Mouse (Mus musculus) spleen, adult 18-20 months (tissue): Measurements from ENCODE around the gene Smad1.
"Not testable (repeated sequence)": the region's sequence is repeated elsewhere in the genome, so short reads cannot be mapped to it uniquely, and the experiment has no call there.

Source experiments
- DNase-seq, 2 experiments: peaks; one replicate each; pipeline ENCODE4 v3.0.0; 2022; ENCODE audit warnings: mixed read lengths in 2 of 2

Smad1 gene

DNA sequence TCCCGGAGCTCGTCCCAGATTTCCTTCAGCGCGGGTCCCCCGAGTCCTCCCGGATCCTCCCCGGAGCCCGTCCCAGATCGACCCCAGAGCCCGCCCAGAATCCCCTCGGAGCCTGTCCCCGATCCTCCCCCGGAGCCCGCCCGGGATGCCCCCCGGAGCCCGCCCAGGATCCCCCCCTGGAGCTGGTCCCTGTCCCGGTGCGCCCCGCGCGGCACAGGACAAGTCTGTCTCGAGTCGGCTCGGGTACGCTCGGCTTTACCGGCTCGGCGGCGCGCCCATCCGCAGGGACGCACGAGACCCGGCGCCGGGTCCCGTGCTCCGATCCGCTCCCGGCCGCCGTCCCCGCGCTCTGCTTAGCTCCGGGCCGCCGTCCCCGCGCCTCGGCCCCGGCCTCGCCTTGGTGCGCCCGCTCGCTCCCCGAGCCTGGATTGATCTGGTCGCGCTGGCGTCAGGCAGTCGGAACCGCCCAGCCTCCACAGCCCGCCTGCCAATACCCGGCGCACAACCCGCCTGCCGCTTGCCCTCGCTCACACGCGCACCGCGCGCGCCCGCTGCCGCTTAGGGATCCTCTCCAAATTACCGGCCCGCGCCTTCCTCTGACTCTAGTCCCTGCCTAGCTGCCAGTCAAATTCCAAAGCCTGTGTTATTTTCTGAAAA lies at the start of gene Smad1:
Gene Smad1, minus strand, starts transcription at position 525 of the 657 bp plus-strand sequence.
- DNase-seq: peak; percentile 62 to 79

DNA sequence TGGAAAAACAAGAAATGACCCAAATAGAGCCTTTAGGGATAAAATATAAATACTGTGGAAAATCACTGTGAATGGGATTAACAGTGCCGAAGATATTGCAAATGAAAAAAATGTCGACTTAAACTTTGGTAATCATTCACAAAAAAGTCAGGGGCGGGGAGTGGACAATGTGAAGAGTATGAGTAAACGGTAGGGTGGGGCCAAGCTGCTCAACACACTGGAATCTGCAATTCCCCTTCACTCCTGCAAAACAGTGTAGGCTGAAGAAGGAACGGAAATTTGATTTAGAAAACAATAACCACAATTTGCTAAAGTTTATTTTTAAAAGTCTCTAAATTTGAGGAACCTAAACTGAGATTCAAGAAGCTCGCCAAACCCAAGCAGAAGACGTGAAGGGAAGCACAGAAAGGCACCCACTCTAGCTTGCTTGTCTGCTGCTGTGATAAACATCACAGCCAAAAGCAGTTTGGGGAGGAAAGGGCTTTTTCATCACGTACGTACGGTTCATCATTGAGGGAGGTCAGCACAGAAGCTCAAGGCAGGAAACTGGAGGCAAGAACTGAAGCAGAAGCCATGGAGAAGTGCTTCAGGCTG lies 48.0 kb upstream of the Smad1 start:
- no peak for DNase-seq

DNA sequence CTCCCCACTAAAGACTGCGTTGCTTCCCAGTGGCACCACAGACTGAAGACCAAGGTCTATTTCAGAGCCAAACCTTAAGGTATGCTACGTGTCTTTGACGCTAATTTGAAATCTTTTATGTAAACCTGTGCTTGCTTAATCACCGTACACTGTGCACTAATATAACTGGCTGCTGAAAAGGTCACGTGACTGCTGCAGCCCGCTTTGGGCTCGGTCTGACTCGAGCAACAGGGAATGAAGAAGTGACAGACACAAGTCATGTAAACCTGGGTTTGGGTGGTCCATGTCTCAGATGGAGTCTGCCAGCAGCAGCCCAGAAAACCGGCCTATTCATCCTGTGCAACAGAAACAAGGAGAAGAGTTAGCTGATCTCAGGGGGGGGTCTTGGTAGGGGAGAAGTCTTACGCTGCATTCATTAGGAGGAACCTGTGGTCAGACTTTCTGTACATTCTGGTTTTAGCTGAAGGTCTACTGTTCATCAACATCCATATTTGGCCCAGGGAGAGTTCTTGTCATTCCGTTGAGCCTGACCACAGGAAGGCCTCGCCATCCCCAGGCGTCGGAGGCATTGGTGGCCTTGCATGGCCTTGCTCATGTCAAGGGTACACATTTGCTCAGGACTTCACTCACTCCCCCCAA lies 44.3 kb upstream of the Smad1 start:
- DNase-seq: no peak

DNA sequence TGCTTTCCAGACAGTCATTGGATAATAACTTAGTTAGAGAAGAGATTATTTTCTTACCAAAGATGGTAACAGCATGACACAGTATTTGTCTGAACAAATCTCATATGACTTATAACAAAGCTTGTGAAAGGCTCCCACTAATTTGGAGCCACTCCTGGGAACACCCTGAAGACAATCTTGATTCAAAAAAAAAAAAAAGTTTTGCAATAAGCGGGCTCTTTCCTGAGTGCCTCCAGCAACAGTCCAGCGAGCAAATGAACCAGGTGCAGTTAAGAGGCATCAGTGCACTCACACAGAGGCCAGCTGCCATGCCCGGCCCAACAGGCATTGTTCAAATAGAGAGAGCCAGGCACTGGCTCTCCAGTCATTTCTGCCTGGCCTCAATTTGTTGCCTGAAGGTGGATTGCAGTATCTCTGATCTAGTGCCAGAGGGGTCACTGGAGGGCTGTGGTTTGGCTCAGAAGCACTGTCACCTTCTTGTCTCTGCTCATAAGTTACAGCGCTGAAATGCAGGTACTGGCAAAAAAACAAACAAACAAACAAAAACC lies 34.7 kb upstream of the Smad1 start:
- no peak for DNase-seq

DNA sequence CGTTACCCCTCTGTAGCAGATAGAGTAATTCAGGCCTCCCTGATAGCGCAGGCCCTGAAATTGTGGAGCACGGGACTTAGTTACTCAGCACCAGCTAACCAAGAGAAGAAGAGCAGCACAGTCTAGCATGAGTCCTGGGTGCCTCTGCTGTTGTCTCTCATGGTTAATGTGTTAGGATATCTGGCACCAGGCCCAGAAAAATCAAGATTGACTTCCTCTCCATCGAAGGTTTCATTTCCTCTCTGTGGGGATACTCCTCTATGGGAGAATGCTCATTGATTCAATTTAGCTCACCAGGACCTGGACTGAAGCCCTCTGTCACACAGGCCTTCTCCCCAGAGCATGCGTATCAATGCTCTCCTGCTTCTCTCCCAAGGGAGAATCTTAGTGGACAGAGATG lies 15.6 kb upstream of the Smad1 start:
- DNase-seq: peak in 1 of 2 experiments; percentile 17

DNA sequence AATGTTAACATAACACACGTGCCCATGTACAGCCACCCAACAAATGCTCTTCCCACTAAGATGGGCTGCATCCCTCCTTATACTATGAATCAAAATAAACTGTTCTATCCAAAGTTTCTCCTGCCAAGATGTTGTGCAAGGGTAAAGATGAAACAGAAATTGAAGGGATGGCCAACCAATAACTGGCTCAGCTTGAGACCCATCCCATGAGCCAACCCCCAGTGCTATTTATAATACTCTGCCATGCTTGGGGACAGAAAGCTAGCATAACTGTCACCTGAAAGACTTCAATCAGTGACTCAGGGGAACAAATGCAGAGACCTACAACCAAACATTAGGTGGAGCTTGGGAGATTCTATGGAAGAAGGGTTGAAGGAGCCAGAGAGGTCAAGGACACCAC lies 11.2 kb upstream of the Smad1 start:
- DNase-seq: no peak

DNA sequence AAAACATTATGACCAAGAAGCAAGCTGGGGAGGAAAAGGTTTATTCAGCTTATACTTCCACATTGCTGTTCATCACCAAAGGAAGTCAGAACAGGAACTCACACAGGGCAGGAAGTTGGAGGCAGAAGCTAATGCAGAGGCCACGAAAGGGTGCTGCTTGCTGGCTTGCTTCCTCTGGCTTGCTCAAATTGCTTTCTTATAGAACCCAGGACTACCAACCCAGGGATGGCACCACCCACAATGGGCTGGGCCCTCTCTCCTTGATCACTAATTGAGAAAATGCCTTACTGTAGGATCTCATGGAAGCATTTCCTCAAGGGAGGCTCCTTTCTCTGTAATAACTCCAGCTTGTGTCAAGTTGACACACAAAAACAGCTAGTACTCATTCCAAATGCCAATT lies 8.0 kb upstream of the Smad1 start:
- not testable (repeated sequence) for DNase-seq

DNA sequence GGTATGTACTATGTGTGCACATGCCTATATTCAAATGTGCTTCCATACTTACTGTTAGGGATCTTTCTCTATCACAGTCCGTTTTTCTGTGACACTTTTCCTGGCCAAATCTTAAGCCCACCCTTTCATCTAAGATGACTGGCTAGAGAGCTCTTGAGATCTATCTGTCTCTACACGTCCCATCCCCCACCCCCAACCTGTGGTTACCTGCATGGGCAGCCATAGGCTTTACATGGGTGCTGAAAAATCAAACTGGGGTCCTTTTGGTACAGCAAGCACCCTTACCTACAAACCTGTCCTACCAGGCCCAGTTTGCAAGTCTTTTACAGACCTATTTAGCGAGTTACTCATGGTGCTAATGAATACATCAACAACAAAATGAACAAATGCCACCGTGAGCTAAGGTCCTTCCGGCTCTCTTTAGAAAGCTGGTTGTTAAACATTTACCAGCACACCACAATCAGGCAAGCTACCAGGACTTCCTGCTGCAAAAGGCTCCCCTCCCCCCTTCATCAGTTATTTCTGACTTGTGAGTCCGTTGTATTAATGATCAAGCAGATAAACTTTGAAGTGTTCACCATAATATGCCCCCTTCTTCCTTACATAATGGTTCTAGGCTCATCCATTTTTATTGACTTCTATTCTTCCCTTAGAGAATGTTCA lies 5.7 kb upstream of the Smad1 start:
- no peak for DNase-seq

DNA sequence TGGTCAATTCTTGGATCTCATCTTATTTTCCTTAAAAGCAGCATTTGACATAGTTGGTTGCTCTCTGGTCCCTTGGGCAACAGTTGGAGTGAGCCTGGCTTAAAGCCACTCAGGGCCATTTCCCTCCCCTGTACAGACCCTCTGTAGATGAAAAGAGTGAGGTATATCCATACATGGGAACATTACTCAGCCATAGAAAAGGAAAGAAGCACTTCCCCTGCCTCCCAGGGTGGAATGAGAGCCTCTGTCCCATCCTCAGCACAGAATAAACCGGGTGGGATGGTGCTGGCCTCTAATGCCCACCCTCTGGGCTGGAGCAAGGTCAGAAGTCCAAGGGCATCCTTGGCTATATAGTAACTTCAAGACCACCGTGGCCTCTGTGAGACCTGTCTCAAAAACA lies 1.4 kb upstream of the Smad1 start:
- DNase-seq: no peak

DNA sequence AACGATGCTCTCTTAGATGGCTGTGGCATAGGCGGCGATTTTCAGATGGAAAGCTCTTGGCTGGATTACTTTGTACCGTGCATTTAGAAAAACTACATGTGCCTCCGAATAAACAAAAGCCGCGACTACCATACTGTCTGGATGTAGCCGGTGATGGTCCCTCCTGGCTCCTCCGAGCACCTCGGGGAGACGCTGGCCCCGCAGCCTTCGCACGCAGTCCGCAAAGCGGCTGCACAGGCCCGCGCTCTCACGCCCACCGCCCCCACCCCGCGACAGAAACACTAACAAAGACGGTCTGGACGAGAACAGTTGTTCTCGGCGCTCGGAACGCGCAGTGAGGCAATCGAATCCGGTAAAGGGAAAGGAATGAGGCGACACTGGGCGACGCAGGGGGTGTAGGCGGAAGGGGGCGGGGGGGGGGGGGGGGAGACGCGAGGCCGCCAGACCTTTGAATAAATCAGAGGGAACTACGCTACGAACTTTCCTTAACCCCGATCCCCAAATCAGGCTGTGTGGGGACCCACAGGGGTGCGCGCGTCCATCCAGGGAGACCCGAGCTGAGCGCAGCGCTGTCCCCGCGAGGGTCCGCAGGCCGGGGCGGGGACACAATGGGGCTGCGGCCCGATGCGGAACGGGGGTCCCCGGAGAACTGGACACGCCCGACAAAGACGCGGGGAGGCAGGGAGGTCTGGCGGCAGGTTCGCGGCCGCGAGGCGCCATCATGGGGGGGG lies 902 bp downstream of the Smad1 start:
- peak in 1 of 2 experiments; percentile 20 for DNase-seq

DNA sequence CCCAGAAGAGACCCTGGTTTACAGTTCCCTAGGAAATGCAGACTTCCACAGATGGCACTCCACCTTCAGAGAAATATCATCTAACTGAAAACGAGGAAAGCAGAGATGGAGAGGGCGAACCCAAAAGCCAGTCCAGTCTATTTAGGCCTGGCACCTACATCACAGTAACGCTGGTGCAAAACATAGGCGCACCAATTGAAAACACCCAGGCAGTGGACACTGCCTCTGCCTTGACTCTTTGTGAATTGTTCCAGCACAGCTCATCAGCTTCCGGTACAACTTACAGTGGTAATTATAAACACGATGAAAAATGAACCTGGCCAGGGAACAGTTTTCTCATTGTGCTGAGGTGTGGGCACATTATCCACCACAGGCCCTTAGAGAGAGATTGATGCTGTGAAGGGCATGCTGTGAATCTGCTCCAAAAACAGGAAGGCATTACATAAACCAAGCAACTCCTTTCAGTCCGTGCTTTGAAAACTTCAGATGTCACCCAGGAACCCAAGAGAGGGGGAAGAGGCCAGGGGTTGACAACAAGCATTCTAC lies 1.5 kb downstream of the Smad1 start:
- DNase-seq: no peak

DNA sequence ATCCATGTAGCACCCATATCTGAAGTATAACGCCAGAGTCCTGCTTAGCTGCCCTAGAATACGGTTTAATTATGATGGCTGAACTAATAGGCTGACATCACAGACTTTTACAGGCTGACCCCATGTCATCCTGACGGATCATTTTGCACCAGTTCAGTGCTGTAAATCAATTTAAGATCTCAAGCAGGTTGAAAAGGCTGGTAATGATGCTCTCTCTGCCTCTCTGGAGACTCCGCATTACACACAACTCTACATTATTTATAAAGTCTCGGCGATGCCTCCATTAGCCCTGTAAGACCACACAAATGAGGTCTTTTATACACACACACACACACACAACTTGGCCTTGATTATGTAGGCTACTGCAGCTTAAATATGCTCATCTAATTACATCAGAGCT lies 2.4 kb downstream of the Smad1 start:
- DNase-seq: no peak

DNA sequence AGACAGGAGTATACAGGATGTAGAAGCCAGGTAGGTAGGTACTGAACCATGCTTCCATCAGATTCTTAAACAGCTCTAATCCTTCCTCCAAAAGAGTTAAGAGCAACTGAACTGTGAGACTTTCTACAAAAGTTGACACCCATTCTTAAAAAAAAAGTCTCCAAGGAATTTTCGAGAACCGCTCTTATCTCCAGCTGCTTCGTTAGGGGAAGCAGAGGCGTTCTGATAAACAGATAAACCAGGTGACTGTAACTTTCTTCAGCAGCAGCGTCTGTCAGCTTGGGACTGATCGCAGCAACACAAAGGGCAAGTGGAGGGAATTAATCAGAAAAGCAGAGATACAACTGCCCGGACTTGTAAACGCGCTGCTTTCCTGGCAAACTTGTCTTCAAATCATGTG lies 5.3 kb downstream of the Smad1 start:
- DNase-seq: no peak

DNA sequence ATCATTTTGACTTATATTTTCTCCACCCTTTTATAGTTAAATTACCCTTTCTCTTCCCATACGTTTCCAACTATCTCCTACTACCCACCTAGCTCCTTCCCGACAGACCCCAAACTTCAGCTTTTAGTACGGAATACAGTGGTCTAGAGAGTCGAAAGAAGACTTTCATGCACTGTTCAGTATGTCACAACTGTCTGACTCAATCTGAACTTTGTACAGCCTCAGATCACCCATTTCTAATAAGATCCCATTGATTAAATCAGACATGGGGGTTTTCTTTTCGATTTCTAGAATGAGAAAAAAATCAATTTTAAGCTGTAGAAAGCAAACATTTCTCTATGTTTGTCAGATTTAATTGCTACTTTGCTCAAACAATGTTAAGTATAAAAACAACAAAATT lies 6.1 kb downstream of the Smad1 start:
- no peak for DNase-seq

DNA sequence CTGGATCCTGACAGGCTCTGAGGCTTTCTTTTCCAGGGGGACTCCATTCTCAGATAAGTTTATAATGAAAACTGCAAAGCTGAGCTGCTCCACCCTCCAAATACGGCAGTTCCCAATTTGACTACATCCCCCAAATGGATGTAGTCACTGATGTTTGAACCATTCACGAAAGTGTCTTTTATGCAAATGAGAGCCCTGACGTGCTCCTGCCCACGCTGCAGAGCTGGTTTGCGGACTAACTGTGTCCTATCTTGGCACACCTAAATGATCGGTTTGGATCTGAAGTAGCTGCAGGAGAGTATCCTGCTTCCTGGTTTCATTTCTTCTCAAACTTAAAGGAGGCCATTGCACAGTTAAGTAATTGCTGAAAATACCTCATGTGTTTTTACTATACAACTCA lies 6.7 kb downstream of the Smad1 start:
- no peak for DNase-seq

DNA sequence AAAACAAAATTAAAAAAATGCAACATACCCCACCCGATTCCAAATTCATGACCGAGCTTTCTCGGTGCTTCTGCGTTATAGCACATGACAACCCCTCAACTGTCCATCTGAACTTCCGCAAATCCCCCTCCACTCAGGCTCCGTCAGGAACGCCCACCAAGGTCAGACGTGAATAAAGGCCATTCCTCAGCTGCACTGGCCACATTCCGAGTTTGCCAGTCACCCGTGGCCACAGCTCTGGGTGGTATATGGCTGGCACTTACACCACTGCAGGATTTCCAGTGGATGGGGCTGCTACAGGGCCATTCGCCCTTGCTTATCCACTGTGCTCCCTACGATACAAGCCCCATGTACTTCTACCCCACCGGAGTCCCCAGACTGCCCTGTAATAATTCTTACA lies 7.9 kb downstream of the Smad1 start:
- no peak for DNase-seq

DNA sequence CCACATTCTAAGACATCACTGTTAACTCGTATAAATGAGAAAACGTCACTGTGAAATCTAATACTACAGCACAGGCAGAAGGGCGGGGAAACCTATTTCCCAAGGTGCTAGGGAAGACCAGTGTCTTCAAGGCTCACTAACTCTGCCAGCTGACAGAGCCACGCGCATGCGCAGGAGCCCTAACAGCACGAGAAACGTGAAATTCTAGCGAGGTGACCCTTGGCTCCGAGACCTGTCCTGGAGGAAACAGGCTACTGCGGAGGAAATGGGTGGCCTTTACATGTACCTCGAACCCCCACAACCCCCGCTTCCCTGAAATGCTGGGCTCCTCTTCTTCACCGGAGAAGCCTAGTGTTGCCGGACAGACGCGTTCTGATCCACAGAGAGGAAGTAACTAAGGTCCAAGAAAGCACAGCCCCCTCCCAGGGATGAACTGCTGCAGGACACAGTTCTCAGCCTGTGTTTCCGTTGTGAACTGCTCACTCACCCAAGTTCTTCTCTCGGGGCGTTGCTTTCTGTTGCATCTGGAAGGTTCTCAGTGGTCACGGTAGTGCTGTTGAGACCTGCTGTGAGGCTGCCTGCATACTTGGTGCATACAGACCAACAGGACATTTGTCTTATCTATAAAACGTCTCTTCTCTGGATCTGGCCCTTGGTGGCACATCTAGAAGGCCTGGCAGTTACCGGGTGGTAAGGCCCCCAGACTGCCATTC lies 10.1 kb downstream of the Smad1 start:
- DNase-seq: no peak

DNA sequence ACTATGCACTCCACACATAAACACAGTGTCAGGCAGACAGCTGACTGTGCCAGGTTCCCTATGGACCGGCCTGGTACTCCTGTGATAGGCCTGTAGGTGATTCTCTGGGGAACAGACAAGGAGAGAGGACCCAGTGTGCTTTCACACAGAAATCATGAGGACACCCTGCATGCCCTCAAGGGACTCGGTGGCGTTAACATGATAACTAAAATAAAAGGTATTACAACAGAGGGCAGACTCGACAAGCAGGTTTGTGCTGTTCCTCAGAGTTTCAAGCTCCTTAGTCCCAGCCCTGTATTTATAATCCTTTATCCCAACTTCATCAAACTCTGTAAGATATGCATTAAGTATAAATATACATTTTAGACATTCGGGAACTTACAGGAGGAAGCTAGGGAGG lies 12.5 kb downstream of the Smad1 start:
- DNase-seq: no peak

DNA sequence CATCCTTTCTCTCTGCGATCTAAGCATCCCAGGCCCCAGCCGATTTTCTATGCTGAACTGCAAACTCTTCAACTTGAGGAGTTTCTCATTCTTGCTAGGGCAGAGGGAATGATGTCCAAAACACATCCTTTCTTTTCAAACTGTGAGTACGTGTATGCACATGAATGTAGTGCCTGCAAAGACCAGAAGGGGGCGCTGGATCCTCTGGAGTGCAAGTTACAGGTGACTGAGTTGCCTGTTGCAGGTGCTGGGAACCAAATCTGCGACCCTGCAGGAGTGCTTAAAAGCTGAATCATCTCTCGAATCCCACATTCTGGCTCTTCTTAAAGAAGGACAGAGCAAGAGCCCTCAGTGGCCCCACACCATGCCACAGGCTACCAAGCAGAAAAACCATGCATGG lies 13.0 kb downstream of the Smad1 start:
- no peak for DNase-seq

DNA sequence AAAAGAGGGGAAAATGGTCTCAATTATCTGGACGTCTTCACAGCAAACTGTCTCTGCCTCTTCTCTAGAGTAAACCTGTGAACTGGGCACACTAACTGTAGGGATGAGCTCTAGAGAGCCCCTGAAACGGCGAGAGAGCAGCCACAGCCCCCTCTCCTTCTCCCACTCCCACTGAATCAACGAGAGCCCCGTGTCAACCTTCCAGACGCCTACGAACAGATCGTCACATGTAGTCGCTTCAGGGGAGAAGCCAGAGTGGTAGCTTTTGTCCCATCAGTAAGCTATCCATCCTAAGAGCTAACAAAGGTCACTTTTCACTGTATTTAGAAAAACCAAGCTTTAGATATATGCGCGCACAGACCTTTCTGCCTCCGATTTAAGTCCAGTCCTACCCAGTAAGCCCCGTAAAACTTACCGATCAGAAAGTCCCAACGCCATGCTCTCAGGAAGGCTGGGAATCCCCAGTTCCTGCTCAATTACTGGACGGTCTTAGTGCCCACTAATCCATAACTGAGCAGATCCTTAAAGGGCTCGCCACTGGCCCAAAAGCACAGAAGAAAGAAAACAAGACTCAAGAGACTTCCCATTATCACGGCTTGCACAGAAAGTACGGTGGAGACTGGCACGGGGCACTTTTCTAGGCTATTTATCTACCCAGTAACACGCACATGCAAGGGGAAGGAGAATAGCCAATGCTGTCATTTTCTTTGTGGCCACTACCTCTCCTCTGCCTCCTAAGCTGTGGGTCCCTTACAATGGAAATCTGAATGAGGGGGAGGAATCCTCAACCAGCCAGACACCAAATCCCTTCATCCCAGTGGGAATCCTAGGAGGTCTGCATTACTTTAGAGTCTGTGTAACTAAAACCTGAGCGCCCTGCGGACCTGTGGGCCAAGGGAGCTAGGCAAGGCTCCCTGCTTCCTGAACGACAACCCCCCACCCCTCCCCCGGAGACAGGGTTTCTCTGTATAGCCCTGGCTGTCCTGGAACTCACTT lies 14.7 kb downstream of the Smad1 start:
- DNase-seq: no peak

DNA sequence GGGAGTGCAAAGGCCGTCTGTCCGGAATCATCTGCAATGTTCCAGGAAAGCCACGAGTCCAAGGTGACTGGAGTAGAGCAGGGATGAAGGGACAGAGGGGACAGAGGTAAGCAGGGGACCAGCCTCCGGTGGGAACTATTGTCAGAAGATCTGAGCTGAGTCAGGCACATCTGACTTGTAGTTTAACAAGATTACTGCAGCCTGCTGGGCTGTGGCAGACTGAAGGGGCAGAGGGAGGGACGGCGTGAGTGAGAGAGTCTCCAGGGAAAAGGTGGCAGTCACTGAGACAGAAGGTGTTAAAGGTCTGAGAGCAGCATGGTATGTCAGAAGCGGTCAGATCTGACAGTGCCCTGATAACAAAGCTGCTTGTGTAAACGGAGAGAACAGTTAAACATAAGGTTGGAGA lies 16.5 kb downstream of the Smad1 start:
- DNase-seq: no peak
